Mouse (Mus musculus) heart, adult 8-10 months (tissue): Measurements from ENCODE around the gene Col5a2. TPM values are rescaled to one million over a fixed set of nuclear protein-coding genes. Genes with fewer than 3 reads are reported as not detected.
"Not testable (repeated sequence)": the region's sequence is repeated elsewhere in the genome, so short reads cannot be mapped to it uniquely, and the experiment has no call there.

Experiments used
- DNase-seq: peaks from one replicate; pipeline ENCODE4 v3.0.0; 2022; ENCODE audit warnings: low spot score
- total RNA-seq, 4 experiments: library from RNA; stranded (reverse); gene quantifications; 2 replicates each; pipeline ENCODE4 v1.2.4; 2022

Gene Col5a2
- total RNA-seq, 4 experiments from 2014 or later, result 6.2 to 10.7 (median 7.9) TPM

- DNase-seq, result not testable (repeated sequence)
Measured at GRCm38 (mm10) chr1:45429145-45429544, 73.9 kb downstream of the Col5a2 start.

DNA sequence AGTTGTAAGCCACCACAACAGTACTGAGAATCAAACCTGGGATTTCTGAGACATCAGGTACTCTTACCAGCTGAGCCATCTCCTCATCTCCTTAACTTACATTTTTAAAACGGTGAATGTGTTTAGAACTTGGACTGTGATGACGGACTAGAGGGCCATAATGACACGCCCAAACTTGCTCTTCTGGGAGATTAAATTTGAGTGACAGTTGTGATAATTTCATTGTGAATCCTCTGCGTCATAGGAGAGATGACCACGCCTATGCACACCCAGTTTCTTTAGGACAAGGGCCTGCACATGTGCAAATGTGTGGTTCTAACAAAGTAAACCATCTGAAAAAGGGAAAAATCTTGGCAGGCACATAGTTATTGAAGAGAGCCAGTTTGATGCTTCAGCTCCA, 79.2 kb downstream of the Col5a2 start:
- no peak for DNase-seq

- peak; percentile 45 for DNase-seq
Measured at GRCm38 (mm10) chr1:45420554-45420953, 82.5 kb downstream of the Col5a2 start.

GRCm38 (mm10) chr1:45419858-45420257, 83.2 kb downstream of the Col5a2 start:
- DNase-seq, result peak; percentile 10

- DNase-seq, result no peak
Measured at GRCm38 (mm10) chr1:45381866-45382265, 121.2 kb downstream of the Col5a2 start.

DNA sequence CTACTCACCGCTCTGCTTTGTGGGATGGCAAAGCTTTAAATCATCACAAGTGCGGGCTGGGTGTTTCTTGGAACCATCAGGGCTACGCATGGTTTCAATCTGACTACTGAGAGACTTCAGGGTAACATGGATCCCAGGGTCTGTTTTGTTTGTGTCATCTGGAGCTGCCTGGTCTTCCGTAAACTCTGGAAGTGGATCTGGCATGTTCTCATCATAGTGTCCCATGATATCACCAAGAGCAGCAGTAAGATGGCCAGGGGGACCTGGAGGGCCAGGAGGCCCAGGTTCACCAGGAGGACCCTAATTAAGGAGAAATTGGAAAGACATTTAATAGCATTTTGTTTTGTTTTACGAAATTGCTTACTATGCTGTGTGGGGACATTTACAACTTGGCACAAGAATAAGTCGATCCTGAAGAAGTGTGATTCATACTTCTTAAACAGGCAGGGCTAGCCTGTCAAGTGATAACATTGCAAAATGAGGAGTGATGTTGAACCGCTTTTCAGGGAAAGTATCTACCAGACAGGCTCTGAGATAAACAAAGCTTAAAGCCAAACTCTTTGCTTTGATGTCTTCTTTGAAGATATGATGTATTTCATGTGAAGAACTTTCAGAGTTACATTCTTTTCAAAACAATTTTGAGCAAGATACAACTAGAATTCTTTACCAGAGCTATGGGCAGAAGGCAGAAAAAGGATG, 122.9 kb downstream of the Col5a2 start:
- DNase-seq, result no peak

GRCm38 (mm10) chr1:45365427-45365826, 137.7 kb downstream of the Col5a2 start:
- no peak for DNase-seq

- no peak for DNase-seq
Measured at GRCm38 (mm10) chr1:45363274-45363673, 139.8 kb downstream of the Col5a2 start.

DNA sequence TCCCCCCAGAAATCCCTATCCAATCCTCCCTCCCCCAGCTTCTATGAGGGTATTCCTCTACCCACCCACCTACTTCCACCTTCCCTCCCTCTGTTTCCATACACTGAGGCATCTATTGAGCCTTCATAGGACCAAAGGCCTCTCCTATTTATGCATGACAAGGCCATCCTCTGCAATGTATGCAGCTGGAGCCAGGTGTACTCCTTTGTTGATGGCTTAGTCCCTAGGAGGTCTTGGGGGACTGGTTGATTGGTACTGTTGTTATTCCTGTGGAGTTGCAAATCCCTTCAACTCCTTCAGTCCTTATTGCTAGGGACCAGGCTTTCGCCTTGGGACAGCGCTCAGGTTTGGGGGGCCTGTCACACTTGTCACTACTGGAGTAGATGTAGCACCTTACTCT, 143.4 kb downstream of the Col5a2 start:
- no peak for DNase-seq

GRCm38 (mm10) chr1:45359147-45359546, 143.9 kb downstream of the Col5a2 start:
- no peak for DNase-seq

- DNase-seq, result no peak
Measured at GRCm38 (mm10) chr1:45358020-45358419, 145.1 kb downstream of the Col5a2 start.

DNA sequence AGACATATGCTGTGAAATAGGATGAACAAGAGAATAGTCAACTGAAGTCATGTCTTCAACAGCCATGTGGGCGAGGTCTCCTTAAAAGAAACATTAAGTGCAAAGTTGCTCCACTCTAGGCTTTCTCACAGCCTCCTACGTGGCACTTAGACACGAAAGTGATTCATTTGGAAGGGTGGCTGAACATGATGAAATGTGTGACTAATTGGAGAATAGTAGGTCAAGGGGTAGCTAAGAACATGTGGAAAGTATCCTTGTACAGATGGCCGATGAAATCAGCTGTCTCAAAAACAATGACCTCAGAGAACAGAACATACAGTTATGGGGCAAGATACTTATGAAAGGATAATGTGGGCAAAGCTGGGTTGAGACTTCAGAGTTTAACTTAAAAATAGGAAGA, 147.1 kb downstream of the Col5a2 start:
- peak; percentile 67 for DNase-seq

DNA sequence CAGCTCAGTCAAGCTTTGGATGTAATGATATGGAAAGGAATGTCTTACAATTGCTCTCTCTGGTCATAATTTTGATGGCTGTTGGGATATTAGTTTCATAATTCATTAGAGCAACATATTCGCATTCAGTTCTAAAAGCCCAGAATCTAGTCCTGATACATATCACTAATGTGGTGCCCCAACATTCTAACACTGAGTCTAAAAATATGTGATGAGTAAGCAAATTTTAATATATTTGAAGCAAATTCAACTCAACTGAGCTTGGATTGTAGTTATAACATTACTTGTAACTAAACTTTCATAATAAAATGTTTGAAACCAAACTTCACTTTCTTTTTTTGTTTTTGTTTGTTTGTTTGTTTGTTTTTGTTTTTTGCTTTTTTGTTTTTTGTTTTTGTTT, 173.9 kb downstream of the Col5a2 start:
- no peak for DNase-seq

Other genes with a start within 250 kb of the Col5a2 start
- 100 to 1,000 TPM in 1 of 4 experiments, 10 to 100 TPM in 3; 34.9 to 108 (median 70.2) TPM for gene Col3a1, start 191.7 kb downstream of the Col5a2 start, total RNA-seq